Mouse (Mus musculus): ENCODE measurements at regions not wholly inside any gene's neighbourhood (a gene's known extent, or its start where the extent isn't known, plus 50 kb on each side); places are given as distances from the start of the nearest gene placed in this dataset.

DNA sequence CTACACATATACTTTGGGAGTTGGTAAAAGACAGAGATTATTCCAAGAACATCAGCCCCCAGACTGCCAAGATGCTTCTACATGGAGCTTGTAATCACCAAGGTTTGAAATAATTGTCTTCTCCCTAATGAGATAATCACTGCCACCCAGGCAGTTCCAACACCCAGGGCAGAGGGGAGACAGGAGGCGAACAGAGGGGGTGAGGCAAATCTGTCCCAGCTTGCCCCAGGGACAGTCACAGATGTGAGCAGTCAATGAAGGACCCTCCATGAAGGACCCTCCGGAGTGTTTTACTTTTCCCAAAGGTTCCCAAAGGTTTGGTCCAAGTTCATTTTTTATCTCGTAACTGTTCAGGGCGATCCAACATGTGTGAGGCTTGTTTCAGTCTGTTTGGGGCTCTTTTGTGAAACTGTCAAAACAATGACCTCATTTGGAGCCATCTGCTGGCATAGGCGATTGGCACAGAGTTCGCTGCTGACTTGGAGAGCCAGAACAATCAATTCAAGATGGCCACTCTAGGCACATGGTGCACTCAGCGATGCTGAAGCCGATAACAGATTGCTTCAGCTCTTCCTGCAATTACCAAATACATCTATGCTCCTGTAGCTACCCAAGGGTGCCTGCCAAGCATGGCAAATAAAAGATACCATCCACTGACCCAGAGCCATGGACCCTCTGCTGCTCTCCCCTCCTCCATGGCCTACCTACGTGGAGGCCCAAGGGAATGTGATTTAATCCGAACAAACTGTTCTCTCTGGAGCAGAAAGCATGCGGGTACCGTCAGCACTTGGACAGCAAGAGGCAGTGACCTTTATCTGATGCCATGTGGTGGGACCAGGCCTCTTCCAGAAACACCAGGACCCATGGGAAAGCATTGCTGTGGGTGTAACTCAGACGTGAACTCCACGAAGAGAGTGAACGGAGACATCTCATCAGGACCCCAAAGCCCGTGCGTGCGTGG, 326.9 kb downstream of the Wdr11 start:
- no peak for DNase-seq (ENCODE audit: low spot score)

DNA sequence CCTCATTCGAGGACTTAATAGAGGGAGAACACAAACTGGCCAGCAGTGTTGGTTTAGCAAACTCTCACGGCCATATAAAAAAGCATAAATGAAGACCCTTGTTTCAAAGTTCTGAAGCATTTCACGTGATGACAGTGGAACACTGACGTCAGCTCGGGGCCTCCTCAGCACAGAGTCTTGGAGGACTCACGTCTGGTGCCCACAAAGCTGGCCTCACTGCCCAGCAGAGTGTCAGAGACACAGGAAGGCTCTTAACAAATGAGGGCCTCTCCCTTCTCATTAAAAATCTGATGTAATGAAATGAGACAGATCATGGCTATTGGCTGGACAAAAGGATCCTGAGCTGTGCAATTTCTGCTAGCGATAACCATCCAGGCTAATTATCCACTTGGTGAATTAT, 330.6 kb downstream of the Wdr11 start:
- DNase-seq (ENCODE audit: low spot score): no peak

DNA sequence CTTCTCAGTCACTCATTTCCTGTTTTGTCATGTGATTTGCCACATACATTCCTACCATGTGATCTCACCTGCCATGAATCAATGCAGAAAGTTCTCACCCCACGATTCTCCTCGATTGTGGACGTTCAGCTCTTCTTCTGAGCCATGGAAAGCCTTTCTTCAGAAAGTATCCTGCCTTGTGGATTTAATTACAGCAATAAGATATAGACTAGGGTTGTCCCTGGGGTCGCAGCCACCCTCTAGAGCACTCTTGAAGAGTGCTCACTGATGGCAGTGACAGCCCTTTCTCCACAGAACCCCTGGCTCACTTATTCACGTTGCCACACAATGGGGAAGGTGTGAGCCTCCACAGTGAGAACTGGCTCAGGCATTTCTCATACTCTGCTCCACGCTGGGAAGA, 345.1 kb downstream of the Wdr11 start:
- no peak for DNase-seq (ENCODE audit: low spot score)

DNA sequence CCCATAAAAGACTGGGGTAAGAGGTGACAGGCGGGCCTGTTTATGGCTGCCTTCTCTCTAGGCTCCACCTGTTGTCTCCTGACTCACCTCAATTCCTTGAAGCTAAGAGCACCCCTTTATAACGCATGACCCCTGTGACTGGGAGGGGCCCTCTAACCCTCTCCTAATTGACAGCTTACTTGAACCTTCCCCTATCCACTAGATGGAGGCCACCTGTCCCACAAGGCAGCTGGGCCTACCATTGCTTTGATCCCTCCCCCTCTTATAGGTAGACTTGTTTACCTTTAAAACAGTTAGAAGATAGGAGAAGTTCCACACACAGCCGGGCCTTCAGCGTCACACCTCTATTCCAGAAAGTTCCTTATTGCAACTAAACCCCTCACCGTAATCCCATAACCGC, 346.1 kb downstream of the Wdr11 start:
- no peak for DNase-seq (ENCODE audit: low spot score)

DNA sequence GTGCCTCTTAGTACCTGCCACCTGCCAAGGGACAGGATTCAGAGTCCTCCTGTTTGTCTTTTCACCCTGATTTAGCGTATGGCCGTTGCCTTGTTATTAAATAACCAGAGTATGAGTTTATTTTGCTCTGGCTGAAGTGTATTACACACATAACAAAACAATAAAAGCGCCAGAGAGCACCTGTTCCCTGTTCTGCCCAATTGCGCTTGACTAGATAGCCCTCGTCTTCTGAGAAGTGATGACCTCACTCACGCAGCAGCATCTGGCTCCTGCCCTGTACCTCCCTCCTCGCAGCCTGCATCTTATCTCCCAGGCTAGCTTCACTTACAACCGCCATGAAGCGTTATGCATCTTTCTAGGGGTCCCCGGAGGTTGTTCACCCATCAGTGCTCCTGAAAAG, 346.5 kb downstream of the Wdr11 start:
- DNase-seq (ENCODE audit: low spot score): no peak

DNA sequence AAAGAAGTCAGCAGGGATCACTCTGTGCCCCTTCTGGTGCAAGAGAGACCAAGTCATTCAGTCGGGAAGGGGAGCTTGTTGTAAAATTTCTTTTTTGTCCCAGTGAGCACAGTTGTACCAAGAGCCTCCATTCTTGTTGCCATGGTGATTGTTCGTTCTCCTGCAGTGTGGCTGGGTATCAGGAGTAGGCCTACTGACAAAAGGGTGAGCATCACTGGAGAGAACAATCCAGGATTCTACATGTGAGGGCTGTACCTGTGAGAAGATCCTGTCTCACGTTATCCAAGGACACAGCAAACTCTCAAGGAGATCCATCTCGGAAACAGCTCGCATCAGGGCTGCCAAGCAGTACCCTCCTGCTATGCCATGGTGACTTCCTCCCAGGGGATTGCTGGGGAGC, 347.6 kb downstream of the Wdr11 start:
- no peak for DNase-seq (ENCODE audit: low spot score)

DNA sequence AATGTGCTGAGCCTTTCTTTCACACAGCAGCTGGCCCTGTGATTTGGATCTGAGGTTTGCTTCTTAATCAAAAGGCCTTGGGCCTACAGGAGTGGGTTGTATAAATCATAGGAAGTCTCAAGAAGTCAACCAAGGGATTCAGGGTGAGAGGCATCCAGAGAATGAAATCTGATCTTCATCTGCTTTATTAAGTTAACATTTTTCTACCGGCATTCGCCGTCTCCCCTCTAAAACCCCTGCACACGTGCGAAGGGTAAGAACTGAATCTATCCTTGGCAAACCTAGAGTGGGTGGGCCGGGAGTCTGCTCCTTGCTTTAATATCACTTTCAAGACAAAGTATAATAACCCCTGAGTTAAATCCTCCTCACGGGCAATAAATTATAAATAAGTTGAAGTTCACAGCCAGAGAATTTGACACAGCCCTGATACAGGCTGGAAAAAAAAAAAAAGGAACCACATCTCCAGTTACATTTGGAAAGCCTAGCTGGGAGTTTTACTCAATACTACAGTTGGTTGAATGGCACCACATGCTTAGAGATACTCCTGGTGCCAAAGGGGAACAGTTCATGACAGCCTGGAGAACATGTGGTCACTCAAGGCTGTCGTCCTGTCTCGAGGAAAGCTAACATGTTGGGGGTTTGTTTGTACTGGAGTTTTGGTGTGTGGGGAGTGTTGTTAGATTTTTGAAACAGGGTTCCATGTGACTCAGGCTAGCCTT, 349.8 kb downstream of the Wdr11 start:
- DNase-seq (ENCODE audit: low spot score): no peak

DNA sequence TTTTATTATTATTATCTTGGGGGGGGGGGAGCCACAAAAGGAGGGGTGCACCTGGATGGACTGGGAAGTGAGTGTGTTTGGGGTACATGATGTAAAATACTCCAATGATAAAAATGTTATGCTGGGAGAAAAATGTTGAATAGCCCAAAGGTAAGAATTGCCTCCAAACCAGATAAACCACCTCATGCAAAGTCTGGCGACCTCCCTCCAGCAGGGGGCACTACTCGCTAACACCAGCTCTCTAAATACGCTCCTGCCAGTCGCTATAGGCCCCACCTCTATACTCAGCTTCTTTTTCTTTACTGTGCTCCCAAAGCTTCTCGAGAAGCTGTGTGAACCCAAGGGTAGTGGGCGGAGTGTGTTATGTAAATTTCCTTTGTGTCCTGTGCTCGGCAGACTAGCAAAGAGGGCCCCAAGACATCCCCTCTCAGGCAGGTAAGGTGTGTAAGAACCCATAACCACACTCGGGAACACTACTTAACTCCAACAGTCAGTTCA, 357.0 kb downstream of the Wdr11 start:
- DNase-seq (ENCODE audit: low spot score): no peak

DNA sequence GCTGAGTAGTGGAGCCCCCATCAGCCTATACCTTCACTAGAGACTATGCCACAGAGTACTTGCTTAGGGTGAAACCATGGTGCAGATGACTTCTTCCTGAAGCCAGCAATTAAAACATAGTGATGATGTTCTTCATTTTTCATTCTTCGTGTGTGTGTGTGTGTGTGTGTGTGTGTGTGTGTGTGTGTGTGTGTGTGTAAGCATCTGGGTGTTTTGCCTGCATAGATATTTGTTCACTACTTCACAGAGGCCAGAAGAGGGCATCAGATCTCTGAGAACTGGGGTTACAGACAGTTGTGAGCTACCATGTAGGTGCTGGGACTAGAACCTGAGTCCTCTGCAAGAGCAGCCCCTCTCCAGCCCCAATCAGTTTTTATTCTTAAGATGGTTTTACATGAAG, 358.8 kb downstream of the Wdr11 start:
- DNase-seq (ENCODE audit: low spot score): no peak

DNA sequence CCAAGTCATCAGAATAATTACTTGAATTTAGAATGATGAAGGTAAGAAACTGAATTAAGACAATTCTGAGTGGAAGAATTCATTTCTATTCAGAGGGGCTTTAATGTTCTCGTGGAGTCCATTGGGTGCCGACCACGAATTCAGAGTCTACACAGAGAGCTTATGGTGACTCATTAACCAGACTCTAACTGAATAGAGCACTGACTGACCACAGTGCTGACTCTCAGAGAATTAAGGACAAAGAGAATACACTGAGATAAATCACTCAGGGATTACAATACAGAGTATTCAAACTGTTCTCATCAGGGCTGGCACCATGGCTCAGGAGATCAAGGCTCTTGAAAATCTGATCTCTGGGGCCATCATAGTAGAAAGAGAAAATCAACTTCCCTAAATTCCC, 366.7 kb downstream of the Wdr11 start:
- no peak for DNase-seq (ENCODE audit: low spot score)

DNA sequence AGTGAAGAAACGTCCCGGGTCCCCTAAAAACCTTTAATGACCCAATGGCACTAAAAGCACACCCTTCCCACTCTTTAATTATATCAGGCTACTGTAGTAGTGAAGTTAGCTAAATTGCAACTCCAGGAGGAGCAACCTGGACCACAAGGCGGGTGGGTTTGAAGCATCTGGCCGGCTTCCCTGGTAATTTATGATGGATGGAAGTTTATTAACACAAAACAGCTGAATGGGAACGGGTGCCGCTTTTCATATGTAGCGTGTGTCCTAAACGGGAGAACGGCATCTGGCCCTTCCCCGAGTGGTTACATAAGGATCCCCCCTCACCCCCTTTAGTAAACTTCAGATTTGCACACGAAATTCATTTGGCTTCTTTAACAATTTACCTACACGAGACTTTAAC, 370.9 kb downstream of the Wdr11 start:
- DNase-seq (ENCODE audit: low spot score): no peak

DNA sequence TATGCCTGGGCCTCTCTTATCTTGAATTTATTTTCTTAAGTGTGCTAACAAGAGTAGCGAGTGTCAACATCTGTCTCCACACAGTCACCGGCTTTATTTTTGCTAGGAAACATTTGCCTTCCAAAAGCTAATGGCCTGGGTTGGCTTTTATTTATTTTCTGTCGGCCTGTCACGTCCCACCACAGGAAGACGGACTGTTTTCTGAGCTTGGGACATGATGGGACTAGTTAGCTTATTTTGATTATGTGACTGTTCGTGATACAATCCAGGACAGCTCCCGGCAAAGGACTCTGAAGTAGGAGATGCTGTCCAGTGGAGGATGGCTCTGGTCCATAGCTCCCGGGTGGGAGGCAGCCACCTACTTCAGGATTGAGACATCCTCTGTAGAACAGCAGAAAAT, 372.5 kb downstream of the Wdr11 start:
- no peak for DNase-seq (ENCODE audit: low spot score)

DNA sequence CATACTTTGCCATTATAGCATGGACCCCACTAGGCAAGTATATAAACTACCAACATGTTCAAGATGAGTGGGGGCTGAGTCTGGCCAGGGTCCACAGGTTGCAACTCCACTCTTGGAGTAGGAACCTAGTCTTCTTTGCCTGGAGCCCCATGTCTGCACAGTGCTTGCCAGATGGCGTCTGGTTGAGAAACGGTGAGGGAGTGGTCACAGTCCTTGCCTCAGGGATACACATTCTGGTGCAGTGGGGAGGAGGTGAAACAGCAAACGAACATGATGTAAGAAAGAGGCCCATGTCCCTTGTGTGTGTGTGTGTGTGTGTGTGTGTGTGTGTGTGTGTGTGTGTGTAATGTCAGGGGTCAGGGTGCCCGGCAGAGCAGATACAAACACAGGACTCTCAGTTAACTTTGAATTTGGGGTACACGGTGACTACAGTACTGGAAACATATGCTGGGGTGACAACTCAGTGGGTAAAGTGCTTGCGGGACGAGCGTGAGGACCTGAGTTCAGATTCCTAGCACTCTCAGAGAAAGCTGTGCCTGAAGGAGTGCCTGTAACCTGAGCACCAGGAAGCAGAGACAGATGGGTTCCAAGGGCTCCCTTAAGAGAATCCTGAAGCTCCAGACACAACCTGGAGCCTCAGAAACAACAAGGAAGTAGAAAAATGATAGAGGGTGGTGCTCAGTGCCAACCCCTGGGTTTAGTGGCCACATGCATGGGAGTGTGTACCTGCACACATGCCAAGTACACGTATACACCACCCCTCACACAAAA, 373.8 kb downstream of the Wdr11 start:
- DNase-seq (ENCODE audit: low spot score): no peak

DNA sequence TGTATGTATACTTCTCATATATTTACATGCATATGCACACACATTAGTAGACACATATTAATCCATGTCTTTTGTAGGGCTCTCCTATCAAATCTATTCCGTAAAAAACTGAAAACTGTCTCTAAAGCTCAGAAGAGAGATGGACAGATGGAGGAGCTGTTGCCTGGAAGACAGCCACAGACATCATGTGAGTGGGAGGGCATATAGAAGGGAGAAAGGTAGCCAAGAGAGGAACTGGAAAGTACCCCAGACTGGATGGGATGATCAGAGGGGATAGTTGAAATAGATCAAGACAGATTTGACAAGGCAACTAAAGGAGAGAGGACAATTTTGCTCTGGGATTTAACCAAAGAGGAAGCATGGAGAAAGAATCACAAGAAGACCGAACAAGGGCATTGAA, 375.1 kb downstream of the Wdr11 start:
- no peak for DNase-seq (ENCODE audit: low spot score)

DNA sequence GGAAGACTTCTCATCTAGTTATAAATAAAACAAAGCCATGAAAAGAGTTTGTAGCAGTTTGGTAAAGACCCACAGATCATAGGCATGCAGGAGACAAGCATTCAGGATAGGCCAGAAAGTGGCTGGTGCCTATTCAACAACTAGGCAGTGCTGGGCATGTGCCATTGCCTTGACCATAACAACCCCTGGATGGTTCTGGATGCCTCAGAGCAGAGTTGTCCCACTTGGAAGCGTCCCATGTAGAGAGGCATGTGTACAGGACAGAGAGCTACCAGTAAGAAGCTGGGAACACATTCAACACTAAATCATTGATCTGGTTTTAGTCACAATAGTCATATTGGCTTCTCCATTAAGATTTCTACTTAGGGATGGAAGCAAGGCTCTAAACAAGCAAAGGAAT, 378.5 kb downstream of the Wdr11 start:
- no peak for DNase-seq (ENCODE audit: low spot score)

DNA sequence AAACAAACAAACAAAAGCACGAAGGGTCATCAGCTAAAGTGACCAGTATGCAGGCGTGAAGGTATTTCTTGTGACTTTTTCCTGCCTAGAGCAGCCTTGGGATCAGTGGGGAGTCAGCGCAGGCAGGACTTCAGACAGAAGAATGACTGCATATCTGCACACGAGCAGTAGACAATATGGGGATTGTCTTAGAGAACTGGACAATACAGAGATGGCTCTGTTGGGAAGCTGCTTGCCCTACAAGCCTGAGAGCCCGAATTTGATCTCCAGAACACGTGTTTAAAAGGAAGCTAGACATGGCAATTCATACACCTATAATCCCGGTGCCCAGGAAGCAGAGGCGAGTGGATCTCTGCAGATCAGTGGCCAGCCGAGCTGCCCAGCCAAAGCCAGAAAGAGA, 382.5 kb downstream of the Wdr11 start:
- no peak for DNase-seq (ENCODE audit: low spot score)

DNA sequence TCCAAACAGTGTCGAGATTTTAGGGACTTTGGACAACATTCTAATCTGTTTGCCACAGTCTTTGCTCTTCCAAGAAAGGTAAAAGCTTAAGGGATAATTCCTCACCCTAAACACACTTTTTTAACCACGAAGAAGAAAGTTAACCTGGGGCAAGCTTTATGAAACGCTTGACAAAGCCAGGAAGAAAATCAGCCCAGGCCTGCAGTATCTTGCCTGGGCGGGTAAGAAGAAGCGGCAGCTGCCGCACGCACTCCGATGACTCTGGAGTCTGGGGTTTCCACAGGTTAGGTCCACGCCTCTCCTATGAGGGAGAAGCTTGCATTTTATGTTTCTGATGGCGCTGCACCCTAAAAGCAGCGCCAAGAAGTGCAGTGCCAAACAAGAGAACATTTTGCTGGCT, 383.2 kb downstream of the Wdr11 start:
- no peak for DNase-seq (ENCODE audit: low spot score)

DNA sequence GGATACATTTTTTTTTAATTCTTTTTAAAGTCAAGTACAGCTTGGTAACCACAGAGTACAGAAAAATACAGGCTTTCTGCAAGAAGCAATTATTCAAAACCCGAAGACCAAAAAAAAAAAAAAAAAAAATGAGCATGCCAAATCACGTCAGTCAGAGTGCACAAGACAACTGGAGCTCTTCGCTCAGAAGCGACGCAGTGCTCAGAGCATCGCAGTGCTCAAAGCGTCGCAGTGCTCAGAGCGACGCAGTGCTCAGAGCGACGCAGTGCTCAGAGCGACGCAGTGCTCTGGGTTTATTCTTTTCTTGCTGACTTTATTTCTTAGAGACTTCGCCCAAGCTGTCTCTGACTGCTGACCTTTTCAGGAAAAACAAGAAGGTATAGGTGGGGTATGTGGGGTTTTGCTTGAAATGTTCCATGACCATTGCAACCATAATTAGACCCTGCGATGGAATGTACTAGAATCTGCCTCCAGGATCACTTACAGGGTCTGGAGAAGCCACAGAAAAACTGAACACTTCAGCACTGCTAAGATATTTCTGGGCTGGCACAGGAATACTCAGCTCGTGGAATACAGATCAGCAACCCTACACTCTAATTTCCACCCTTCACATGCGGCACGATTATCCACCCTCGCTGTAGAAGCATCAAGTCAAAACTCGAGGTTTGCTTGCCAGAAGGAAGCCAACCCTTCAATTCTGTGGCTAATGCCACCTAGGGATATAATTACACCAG, 384.3 kb downstream of the Wdr11 start:
- no peak for DNase-seq (ENCODE audit: low spot score)

DNA sequence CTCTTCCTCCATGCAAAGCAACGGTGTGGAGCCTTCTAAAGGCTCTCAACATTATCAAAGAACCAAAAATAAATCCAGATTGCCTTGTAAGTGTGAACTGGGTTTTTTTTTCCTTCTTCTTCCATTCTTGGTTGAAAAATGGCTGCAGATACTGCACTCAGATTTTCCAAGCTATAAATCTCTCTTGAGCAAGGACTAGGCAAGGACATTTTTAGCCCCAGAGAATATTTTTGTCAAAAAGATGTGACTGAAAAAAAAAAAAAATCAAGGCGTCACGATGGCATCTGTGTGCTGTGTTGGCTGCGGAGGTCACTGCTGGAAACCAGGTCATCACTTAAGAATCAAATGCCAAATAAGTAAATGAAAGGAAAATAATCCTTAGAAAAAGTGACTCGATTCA, 386.9 kb downstream of the Wdr11 start:
- DNase-seq (ENCODE audit: low spot score): no peak

DNA sequence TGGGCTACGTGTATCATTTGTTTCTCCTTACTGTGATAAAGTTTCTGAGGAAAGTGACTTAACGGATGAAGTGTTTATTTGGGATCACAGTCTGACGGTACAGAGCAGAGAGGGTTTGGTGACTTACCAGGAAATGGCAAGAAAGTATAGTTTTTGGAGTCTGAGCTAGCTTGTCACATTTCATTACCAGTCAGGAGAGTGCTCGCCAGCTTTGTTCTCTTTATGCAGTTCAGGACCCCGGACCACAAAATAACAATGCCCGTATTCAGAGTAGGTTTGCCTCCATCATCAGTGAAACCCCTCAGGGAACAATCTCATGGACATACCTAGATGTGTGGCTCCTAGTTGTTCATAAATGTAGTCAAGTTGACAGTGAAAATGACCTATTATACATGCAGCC, 387.7 kb downstream of the Wdr11 start:
- DNase-seq (ENCODE audit: low spot score): no peak

DNA sequence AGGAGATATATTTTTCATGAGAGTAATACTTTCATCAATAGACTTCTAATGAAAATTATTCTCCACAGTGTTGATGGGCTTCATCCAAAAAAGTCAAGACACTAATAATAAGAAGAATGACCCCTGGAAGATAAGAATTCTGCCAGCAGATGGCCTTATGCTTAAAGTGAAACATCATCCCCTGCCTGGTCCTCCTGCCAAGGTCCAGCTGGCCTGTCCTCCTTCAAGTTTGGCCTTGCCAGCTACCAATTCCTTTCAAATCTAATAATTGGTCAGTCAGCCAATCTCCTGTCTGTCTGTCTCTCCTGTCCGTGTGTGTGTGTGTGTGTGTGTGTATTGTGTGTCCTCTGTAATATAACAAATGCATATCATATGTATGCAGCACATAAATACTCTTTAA, 388.8 kb downstream of the Wdr11 start:
- DNase-seq (ENCODE audit: low spot score): no peak

DNA sequence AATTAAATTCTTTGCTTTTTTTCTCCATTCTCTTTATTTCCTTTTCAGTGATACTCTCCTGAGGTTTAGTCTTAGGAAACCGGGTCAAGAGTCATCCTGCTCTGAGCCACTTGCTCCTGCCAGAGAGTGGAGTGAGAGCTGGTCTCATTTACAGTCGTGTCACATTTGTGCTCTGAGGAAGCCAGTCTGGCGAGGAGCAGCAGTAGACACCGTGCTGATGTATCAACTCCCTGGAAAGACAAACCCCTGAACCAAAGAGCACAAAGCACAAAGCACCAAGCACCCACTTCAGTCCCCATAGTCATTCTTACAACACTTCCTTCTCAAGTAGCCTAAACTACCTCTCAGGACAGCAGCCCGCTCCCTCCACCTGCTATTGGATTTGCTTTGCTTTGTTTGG, 390.7 kb downstream of the Wdr11 start:
- DNase-seq (ENCODE audit: low spot score): no peak
